Mouse (Mus musculus) limb, embryonic 11.5 days (tissue): ENCODE data around the gene Ankrd2. TPM values are rescaled to one million over a fixed set of nuclear protein-coding genes. Genes with fewer than 3 reads are reported as not detected.

Source experiments
- ATAC-seq: fragments of 200-750 bp; cut with Nextera tagmentation; 2 replicates; pipeline ENCODE4 v1.8.0; 2017; ENCODE audit warnings: low read depth; ENCODE audit not compliant: insufficient number of reproducible peaks, low FRiP score, low TSS enrichment
- DNase-seq: peaks from one replicate; pipeline ENCODE4 v3.0.0-alpha.2; 2015; ENCODE audit warnings: low spot score
- H3K27ac ChIP-seq: fragments of 300-500 bp; sonication (generic); replicated peaks from 2 replicates; pipeline ENCODE4 v1.5.1; 2014; ENCODE audit warnings: low read depth, mild to moderate bottlenecking, low read length
- H3K27me3 ChIP-seq: fragments of 300-500 bp; sonication (generic); 2 replicates; pipeline ENCODE4 v1.6.1; 2014; ENCODE audit warnings: mild to moderate bottlenecking, low read length, mixed read lengths; ENCODE audit not compliant: control insufficient read depth, insufficient read depth
- H3K36me3 ChIP-seq: fragments of 300-500 bp; sonication (generic); 2 replicates; pipeline ENCODE4 v1.6.1; 2014; ENCODE audit warnings: mild to moderate bottlenecking, low read length, moderate library complexity, mixed read lengths; ENCODE audit not compliant: control insufficient read depth, insufficient read depth
- H3K4me1 ChIP-seq: fragments of 300-500 bp; sonication (generic); 2 replicates; pipeline ENCODE4 v1.6.1; 2014; ENCODE audit warnings: low read length, mixed read lengths; ENCODE audit not compliant: control insufficient read depth, insufficient read depth
- H3K4me2 ChIP-seq: fragments of 300-500 bp; sonication (generic); 2 replicates; pipeline ENCODE4 v1.6.1; 2014; ENCODE audit warnings: low read depth, mild to moderate bottlenecking, moderate library complexity; ENCODE audit not compliant: severe bottlenecking
- H3K4me3 ChIP-seq: fragments of 300-500 bp; sonication (generic); 2 replicates; pipeline ENCODE4 v1.5.1; 2014; ENCODE audit warnings: low read depth, low read length
- H3K9ac ChIP-seq: fragments of 300-500 bp; sonication (generic); 2 replicates; pipeline ENCODE4 v1.6.1; 2014; ENCODE audit warnings: mild to moderate bottlenecking, low read length
- H3K9me3 ChIP-seq: fragments of 300-500 bp; sonication (generic); 2 replicates; pipeline ENCODE4 v1.6.1; 2016; ENCODE audit warnings: low read length; ENCODE audit not compliant: control insufficient read depth
- WGBS: fragments of 180-500 bp; shearing (Covaris S2); extraction: QIAGEN DNeasy Blood & Tissue Kit; methylation state at CpG from one replicate; pipeline ENCODE4 v1.1.7; 2014; 5-methylcytosine and 5-hydroxymethylcytosine counted together
- polyA plus RNA-seq: library from polyadenylated mRNA; unstranded; fragments of >200 nt; fragmentation: Nextera tagmentation; extraction: Ambion mirVana; gene quantifications from 2 replicates; pipeline ENCODE4 v1.2.1, GENCODE M21; 2014

Ankrd2 gene
- polyA plus RNA-seq, 1 experiment from 2014 or later: 0.31 TPM

- 74% methylated on average over 8 of the region's 8 CpGs for WGBS
- H3K4me1 ChIP-seq: peaks cover 10% of the 10 kb centered on the region
Measured at GRCm38 (mm10) chr19:42017399-42018247, 18.2 kb upstream of the Ankrd2 start.

GRCm38 (mm10) chr19:42019011-42019522, 16.7 kb upstream of the Ankrd2 start:
- WGBS: 26% methylated on average over 4 of the region's 4 CpGs
- Histone ChIP-seq H3K4me1 (peaks cover 10% of the 10 kb centered on the region), H3K9me3 (no peaks in the 10 kb centered on the region), H3K36me3 (0 out of 2 replicates have a peak, but pooled peaks cover 3% of the 10 kb centered on the region), H3K4me2 (no peak overlapping the region), H3K4me3 (no peak overlapping the region), H3K27me3 (no peaks in the 10 kb centered on the region), H3K9ac (no peak overlapping the region), H3K27ac (no peak overlapping the region; the same call in 1 of the 2 replicates)
- ATAC-seq (no peak), DNase-seq (no peak)

More at GRCm38 (mm10) chr19:42017399-42018247, 18.2 kb upstream of the Ankrd2 start:
- no peak overlapping the region for H3K4me3 ChIP-seq
- ATAC-seq (no peak), DNase-seq (no peak)
- H3K9me3 ChIP-seq: no peaks in the 10 kb centered on the region
- H3K9ac ChIP-seq: no peak overlapping the region
- no peak overlapping the region for H3K4me2 ChIP-seq
- peak overlapping the region; percentile 66; the same call in 1 of the 2 replicates for H3K27ac ChIP-seq
- 0 out of 2 replicates have a peak, but pooled peaks cover 3% of the 10 kb centered on the region for H3K36me3 ChIP-seq
- no peaks in the 10 kb centered on the region for H3K27me3 ChIP-seq

GRCm38 (mm10) chr19:42021681-42022541, 13.9 kb upstream of the Ankrd2 start:
- Histone ChIP-seq H3K9me3 (no peaks in the 10 kb centered on the region), H3K9ac (no peak overlapping the region), H3K4me3 (no peak overlapping the region), H3K4me1 (peaks cover 7% of the 10 kb centered on the region), H3K27me3 (no peaks in the 10 kb centered on the region), H3K4me2 (no peak overlapping the region), H3K36me3 (0 out of 2 replicates have a peak, but pooled peaks cover 3% of the 10 kb centered on the region), H3K27ac (no peak overlapping the region)
- DNase-seq (no peak), ATAC-seq (no peak)
- 83% methylated on average over 10 of the region's 10 CpGs for WGBS

GRCm38 (mm10) chr19:42022542-42022848, 13.3 kb upstream of the Ankrd2 start:
- H3K4me1 ChIP-seq: peaks cover 3% of the 10 kb centered on the region; the same call in 1 of the 2 replicates
- no peaks in the 10 kb centered on the region for H3K9me3 ChIP-seq
- H3K36me3 ChIP-seq: 0 out of 2 replicates have a peak, but pooled peaks cover 3% of the 10 kb centered on the region
- no peaks in the 10 kb centered on the region for H3K27me3 ChIP-seq
- 83% methylated on average over 2 of the region's 2 CpGs for WGBS
- no peak overlapping the region for H3K4me3 ChIP-seq
- ATAC-seq: no peak
- H3K9ac ChIP-seq: no peak overlapping the region
- DNase-seq: no peak
- H3K27ac ChIP-seq: no peak overlapping the region
- H3K4me2 ChIP-seq: no peak overlapping the region

GRCm38 (mm10) chr19:42026158-42026557, 9.6 kb upstream of the Ankrd2 start:
- H3K27me3 ChIP-seq: no peaks in the 10 kb centered on the region
- ATAC-seq: 0 out of 2 replicates have a peak, but pooled peaks have one; percentile 9
- no peak overlapping the region for H3K27ac ChIP-seq
- H3K36me3 ChIP-seq: 0 out of 2 replicates have a peak, but pooled peaks cover 3% of the 10 kb centered on the region
- no peak overlapping the region for H3K9ac ChIP-seq
- peak; percentile 83 for DNase-seq
- H3K4me2 ChIP-seq: no peak overlapping the region
- H3K4me1 ChIP-seq: no peaks in the 10 kb centered on the region
- no peak overlapping the region for H3K4me3 ChIP-seq
- 6% methylated on average over 5 of the region's 5 CpGs for WGBS
- no peaks in the 10 kb centered on the region for H3K9me3 ChIP-seq

- no peak overlapping the region for H3K4me3 ChIP-seq
- no peak for ATAC-seq
- no peak overlapping the region for H3K27ac ChIP-seq
- DNase-seq: no peak
- H3K27me3 ChIP-seq: no peaks in the 10 kb centered on the region
- peaks cover 12% of the 10 kb centered on the region for H3K4me1 ChIP-seq
- H3K9ac ChIP-seq: no peak overlapping the region
- 78% methylated on average over 5 of the region's 5 CpGs for WGBS
- no peaks in the 10 kb centered on the region for H3K9me3 ChIP-seq
- no peak overlapping the region for H3K4me2 ChIP-seq
- no peaks in the 10 kb centered on the region for H3K36me3 ChIP-seq
Measured at GRCm38 (mm10) chr19:42031112-42031511, 4.7 kb upstream of the Ankrd2 start.

GRCm38 (mm10) chr19:42033611-42034010, 2.2 kb upstream of the Ankrd2 start:
- 87% methylated on average over 14 of the region's 14 CpGs for WGBS
- H3K9ac ChIP-seq: no peak overlapping the region
- ATAC-seq: no peak

GRCm38 (mm10) chr19:42034146-42034775, 1.5 kb upstream of the Ankrd2 start:
- H3K4me2 ChIP-seq: no peak overlapping the region
- peak overlapping the region; percentile 30; the same call in 1 of the 2 replicates for H3K9ac ChIP-seq
- peaks cover 12% of the 10 kb centered on the region for H3K4me1 ChIP-seq
- no peaks in the 10 kb centered on the region for H3K36me3 ChIP-seq
- no peaks in the 10 kb centered on the region for H3K9me3 ChIP-seq
- WGBS: 56% methylated on average over 9 of the region's 9 CpGs
- no peak for ATAC-seq
- H3K4me3 ChIP-seq: no peak overlapping the region
- DNase-seq: no peak
- H3K27ac ChIP-seq: no peak overlapping the region; the same call in 1 of the 2 replicates
- H3K27me3 ChIP-seq: no peaks in the 10 kb centered on the region

More at GRCm38 (mm10) chr19:42033611-42034010, 2.2 kb upstream of the Ankrd2 start:
- no peaks in the 10 kb centered on the region for H3K9me3 ChIP-seq
- H3K4me1 ChIP-seq: peaks cover 12% of the 10 kb centered on the region
- H3K27me3 ChIP-seq: no peaks in the 10 kb centered on the region
- H3K4me2 ChIP-seq: no peak overlapping the region
- H3K4me3 ChIP-seq: no peak overlapping the region
- H3K27ac ChIP-seq: no peak overlapping the region
- no peaks in the 10 kb centered on the region for H3K36me3 ChIP-seq
- DNase-seq: no peak
